ENCODE assay signal across 10 mouse cellular contexts in genomic region chr7:141269273-141269545, GRCm38 (mm10). TPM values are rescaled to one million over a fixed set of nuclear protein-coding genes. Genes with fewer than 3 reads are reported as not detected.
DNase-seq lines count a peak whose midpoint lies in the region; ATAC-seq and TF ChIP-seq lines count a peak whose summit lies in the region.
"Had no signal": no experiment of that assay in that cellular context is flagged by ENCODE, and none has a peak within 500 bp of the region (broad histone marks: within the 10 kb centered on the region; RNA-seq: fewer than 3 reads in every experiment).

No protein-coding gene starts in this region.

- DNase-seq in heart, adult 9 months (ENCODE audit: low spot score in 2 of 2): no peak
- no peak for DNase-seq in spleen, adult 2 months (ENCODE audit: low read depth in 1 of 2, low spot score in 2 of 2)
- DNase-seq in spleen, postnatal 14 days (ENCODE audit: low spot score in 2 of 2): no peak
- DNase-seq in cerebellum, adult 9-10 months: no peak
- DNase-seq: layer of hippocampus, postnatal 36 days; right cerebral cortex, postnatal 14 days had no signal

- TF ChIP-seq POLR2A in spleen, adult 2 months (IDR thresholded peaks at IDR 0.05; ENCODE audit: low read depth, low read length): no peak

- no peak for ATAC-seq in heart, embryonic 12.5 days (ENCODE audit: insufficient number of reproducible peaks, low FRiP score)
- no peak for ATAC-seq in intestine, postnatal 0 days
- no peak for ATAC-seq in stomach, embryonic 16.5 days (ENCODE audit: insufficient read depth, low FRiP score)
- ATAC-seq: hindbrain, postnatal 0 days had no signal

- H3K4me2 ChIP-seq in heart, embryonic 12.5 days: peak overlapping the region; percentile 38
- H3K4me2 ChIP-seq in intestine, postnatal 0 days (replicated peaks; ENCODE audit: low read depth): peak overlapping the region; percentile 21; the same call in 1 of the 2 replicates
- peak overlapping the region; percentile 21; the same call in 1 of the 2 replicates for H3K4me2 ChIP-seq in stomach, embryonic 16.5 days (ENCODE audit: low read depth, low read length)

- no peak overlapping the region for H3K27ac ChIP-seq in heart, embryonic 12.5 days (ENCODE audit: poor library complexity, severe bottlenecking)
- peak overlapping the region; percentile 27; the same call in 1 of the 2 replicates for H3K27ac ChIP-seq in spleen, adult 2 months (ENCODE audit: insufficient read depth, low read length)
- no peak overlapping the region for H3K27ac ChIP-seq in intestine, postnatal 0 days (ENCODE audit: low read depth, low read length)
- no peak overlapping the region for H3K27ac ChIP-seq in stomach, embryonic 16.5 days (ENCODE audit: low read length)
- H3K27ac ChIP-seq: hindbrain, postnatal 0 days had no signal

- H3K4me1 ChIP-seq in heart, embryonic 12.5 days (replicated peaks): peaks cover 8% of the 10 kb centered on the region
- peaks cover 17% of the 10 kb centered on the region for H3K4me1 ChIP-seq in spleen, adult 2 months (ENCODE audit: control insufficient read depth, insufficient read depth, insufficient read length)
- H3K4me1 ChIP-seq in intestine, postnatal 0 days (replicated peaks; ENCODE audit: control insufficient read depth, insufficient read depth, low read length): peaks cover 3% of the 10 kb centered on the region; the same call in 1 of the 2 replicates
- H3K4me1 ChIP-seq in stomach, embryonic 16.5 days (ENCODE audit: control insufficient read depth, insufficient read depth, low read length): peaks cover 4% of the 10 kb centered on the region; the same call in 1 of the 2 replicates

- no peak for TF ChIP-seq CTCF in spleen, adult 2 months (IDR thresholded peaks at IDR 0.05; ENCODE audit: extremely low read depth, insufficient read depth, insufficient read length, insufficient replicate concordance)
- TF ChIP-seq CTCF in intestine, postnatal 0 days (IDR thresholded peaks at IDR 0.05; ENCODE audit: low read depth): no peak

- no peak overlapping the region for H3K9ac ChIP-seq in heart, embryonic 12.5 days
- H3K9ac ChIP-seq in intestine, postnatal 0 days (ENCODE audit: low read depth, low read length): no peak overlapping the region
- peak overlapping the region; percentile 10; the same call in 1 of the 2 replicates for H3K9ac ChIP-seq in stomach, embryonic 16.5 days (ENCODE audit: low read length)

- peaks cover 9% of the 10 kb centered on the region; the same call in 1 of the 2 replicates for H3K27me3 ChIP-seq in heart, embryonic 12.5 days (replicated peaks)
- H3K27me3 ChIP-seq in spleen, adult 2 months (ENCODE audit: control insufficient read depth, insufficient read depth, low read length): 0 out of 2 replicates have a peak, but pooled peaks cover 2% of the 10 kb centered on the region
- H3K27me3 ChIP-seq in intestine, postnatal 0 days (replicated peaks; ENCODE audit: control insufficient read depth, insufficient read depth, low read length): no peaks in the 10 kb centered on the region
- no peaks in the 10 kb centered on the region for H3K27me3 ChIP-seq in stomach, embryonic 16.5 days (ENCODE audit: control insufficient read depth, insufficient read depth, low read length)

- no peaks in the 10 kb centered on the region for H3K9me3 ChIP-seq in heart, embryonic 12.5 days (replicated peaks)
- H3K9me3 ChIP-seq in intestine, postnatal 0 days (ENCODE audit: control insufficient read depth): no peaks in the 10 kb centered on the region
- no peaks in the 10 kb centered on the region for H3K9me3 ChIP-seq in stomach, embryonic 16.5 days (replicated peaks; ENCODE audit: control insufficient read depth, low read length)

- 64% methylated on average over 14 of the region's 14 CpGs for WGBS in heart, embryonic 12.5 days
- WGBS in spleen, adult 2 months: 56% methylated on average over 14 of the region's 14 CpGs
- whole genome bisulfite sequencing in intestine, postnatal 0 days: 73% methylated on average over 14 of the region's 14 CpGs
- 74% methylated on average over 14 of the region's 14 CpGs for WGBS in stomach, embryonic 16.5 days

- H3K36me3 ChIP-seq in heart, embryonic 12.5 days: peaks cover 3% of the 10 kb centered on the region; the same call in 1 of the 2 replicates
- H3K36me3 ChIP-seq in spleen, adult 2 months (ENCODE audit: control insufficient read depth, insufficient read depth, low read length): no peaks in the 10 kb centered on the region
- H3K36me3 ChIP-seq in intestine, postnatal 0 days (ENCODE audit: control insufficient read depth, insufficient read depth): peaks cover 40% of the 10 kb centered on the region
- H3K36me3 ChIP-seq in stomach, embryonic 16.5 days (ENCODE audit: control insufficient read depth, insufficient read depth, low read length): no peaks in the 10 kb centered on the region

- H3K4me3 ChIP-seq in heart, embryonic 12.5 days: no peak overlapping the region
- peak overlapping the region; percentile 32; the same call in 1 of the 2 replicates for H3K4me3 ChIP-seq in spleen, adult 2 months (ENCODE audit: extremely low read depth, insufficient read depth, insufficient read length)
- no peak overlapping the region for H3K4me3 ChIP-seq in intestine, postnatal 0 days (ENCODE audit: low read depth, low read length)
- no peak overlapping the region for H3K4me3 ChIP-seq in stomach, embryonic 16.5 days (replicated peaks; ENCODE audit: low read length)

RNA-seq across cellular contexts. Expression of gene Irf7, which starts 2.9 kb away (rescaled TPM):
- 1.1 and 1.7 TPM in 2 replicates for polyA plus RNA-seq in heart, embryonic 12.5 days (2016; fragmentation: Nextera tagmentation; extraction: Ambion mirVana)
- 105 and 160 TPM in 2 replicates for polyA plus RNA-seq in spleen, adult 2 months (2012; rRNA removed)
- 120 and 124 TPM in 2 replicates for polyA plus RNA-seq in intestine, postnatal 0 days (2015; fragmentation: Nextera tagmentation; extraction: Ambion mirVana)
- 3.5 and 3.6 TPM in 2 replicates for polyA plus RNA-seq in stomach, embryonic 16.5 days (2015; fragmentation: Nextera tagmentation; extraction: Ambion mirVana)

RNA-seq across cellular contexts. Expression of gene Cdhr5, which starts 7.4 kb away (rescaled TPM):
- polyA plus RNA-seq in heart, embryonic 12.5 days (2016; fragmentation: Nextera tagmentation; extraction: Ambion mirVana): not detected in 2 replicates
- polyA plus RNA-seq in spleen, adult 2 months (2012; rRNA removed): 0.14 and 0.15 TPM in 2 replicates
- 914 and 971 TPM in 2 replicates for polyA plus RNA-seq in intestine, postnatal 0 days (2015; fragmentation: Nextera tagmentation; extraction: Ambion mirVana)
- polyA plus RNA-seq in stomach, embryonic 16.5 days (2015; fragmentation: Nextera tagmentation; extraction: Ambion mirVana): 16.0 and 17.0 TPM in 2 replicates

RNA-seq across cellular contexts. Expression of gene Sct, which starts 9.7 kb away (rescaled TPM):
- 0.64 TPM in 1 of 2 replicates, not detected in the other for polyA plus RNA-seq in heart, embryonic 12.5 days (2016; fragmentation: Nextera tagmentation; extraction: Ambion mirVana)
- polyA plus RNA-seq in spleen, adult 2 months (2012; rRNA removed): 1.6 and 4.5 TPM in 2 replicates
- polyA plus RNA-seq in intestine, postnatal 0 days (2015; fragmentation: Nextera tagmentation; extraction: Ambion mirVana): 348 and 368 TPM in 2 replicates
- 23.2 and 24.8 TPM in 2 replicates for polyA plus RNA-seq in stomach, embryonic 16.5 days (2015; fragmentation: Nextera tagmentation; extraction: Ambion mirVana)

RNA-seq across cellular contexts. Expression of gene Drd4, which starts 22.6 kb away (rescaled TPM):
- polyA plus RNA-seq in heart, embryonic 12.5 days (2016; fragmentation: Nextera tagmentation; extraction: Ambion mirVana): 0.06 and 0.15 TPM in 2 replicates
- 0.09 and 0.22 TPM in 2 replicates for polyA plus RNA-seq in spleen, adult 2 months (2012; rRNA removed)
- 0.33 and 0.38 TPM in 2 replicates for polyA plus RNA-seq in intestine, postnatal 0 days (2015; fragmentation: Nextera tagmentation; extraction: Ambion mirVana)
- 0.18 TPM in 1 of 2 replicates, not detected in the other for polyA plus RNA-seq in stomach, embryonic 16.5 days (2015; fragmentation: Nextera tagmentation; extraction: Ambion mirVana)

RNA-seq across cellular contexts. Expression of gene Phrf1, which starts 40.6 kb away (rescaled TPM):
- 56.4 and 59.3 TPM in 2 replicates for polyA plus RNA-seq in heart, embryonic 12.5 days (2016; fragmentation: Nextera tagmentation; extraction: Ambion mirVana)
- polyA plus RNA-seq in spleen, adult 2 months (2012; rRNA removed): 29.3 and 31.4 TPM in 2 replicates
- polyA plus RNA-seq in intestine, postnatal 0 days (2015; fragmentation: Nextera tagmentation; extraction: Ambion mirVana): 24.7 and 27.8 TPM in 2 replicates
- 57.6 and 67.7 TPM in 2 replicates for polyA plus RNA-seq in stomach, embryonic 16.5 days (2015; fragmentation: Nextera tagmentation; extraction: Ambion mirVana)

Comparison
In these comparisons a context has a peak if more than half of its experiments do, and no peak if none do; other contexts are left out.
1. RNA of gene Irf7, which starts 2.9 kb away (polyA plus RNA-seq): 120 to 124 TPM in intestine, postnatal 0 days and 105 to 160 TPM in spleen, adult 2 months; 3.5 to 3.6 TPM in stomach, embryonic 16.5 days and 1.1 to 1.7 TPM in heart, embryonic 12.5 days; every median in the first group is over 10 times any median in the second.
2. RNA of gene Cdhr5, which starts 7.4 kb away (polyA plus RNA-seq): 914 to 971 TPM in intestine, postnatal 0 days; 16.0 to 17.0 TPM in stomach, embryonic 16.5 days, 0.14 to 0.15 TPM in spleen, adult 2 months and not detected in heart, embryonic 12.5 days; every median in the first group is over 10 times any median in the second.
3. RNA of gene Sct, which starts 9.7 kb away (polyA plus RNA-seq): 348 to 368 TPM in intestine, postnatal 0 days; 23.2 to 24.8 TPM in stomach, embryonic 16.5 days, 1.6 to 4.5 TPM in spleen, adult 2 months and 0.64 TPM in heart, embryonic 12.5 days; every median in the first group is over 10 times any median in the second.
4. Peak in every context shown above with its lines, with median percentiles within 50 percentile points of each other: H3K4me2 ChIP-seq.